15 mouse cellular contexts compared by ENCODE assay signal in genomic region chr12:73514722-73515121, GRCm38 (mm10). TPM values are rescaled to one million over a fixed set of nuclear protein-coding genes. Genes with fewer than 3 reads are reported as not detected.
"Had no signal": no experiment of that assay in that cellular context is flagged by ENCODE, and none has a peak within 500 bp of the region (broad histone marks: within the 10 kb centered on the region; RNA-seq: fewer than 3 reads in every experiment).

No protein-coding gene starts in this region.

- H3K9ac ChIP-seq: liver, embryonic 13.5 days; midbrain, embryonic 12.5 days; midbrain, embryonic 15.5 days; neural tube, embryonic 13.5 days had no signal

- H3K36me3 ChIP-seq: liver, embryonic 13.5 days; midbrain, embryonic 12.5 days; midbrain, embryonic 15.5 days; neural tube, embryonic 13.5 days had no signal

- H3K4me1 ChIP-seq: liver, embryonic 13.5 days; midbrain, embryonic 12.5 days; midbrain, embryonic 15.5 days; neural tube, embryonic 13.5 days had no signal

- H3K9me3 ChIP-seq: liver, embryonic 13.5 days; midbrain, embryonic 12.5 days; midbrain, embryonic 15.5 days; neural tube, embryonic 13.5 days had no signal

- DNase-seq: kidney, adult 18-20 months; kidney, adult 9 months; kidney, postnatal 14 days; kidney, postnatal 4 days; liver, embryonic 13.5 days; lung, adult 2 months; thymus, adult 2 months; thymus, postnatal 14 days had no signal

- H3K4me2 ChIP-seq: liver, embryonic 13.5 days; midbrain, embryonic 12.5 days; midbrain, embryonic 15.5 days; neural tube, embryonic 13.5 days had no signal

- H3K27ac ChIP-seq: liver, embryonic 13.5 days; macrophage; midbrain, embryonic 12.5 days; midbrain, embryonic 15.5 days; neural tube, embryonic 13.5 days; stomach, postnatal 0 days had no signal

- H3K4me3 ChIP-seq: liver, embryonic 13.5 days; midbrain, embryonic 12.5 days; midbrain, embryonic 15.5 days; neural tube, embryonic 13.5 days had no signal

- H3K27me3 ChIP-seq: liver, embryonic 13.5 days; midbrain, embryonic 15.5 days had no signal

- ATAC-seq: midbrain, embryonic 15.5 days had no signal

RNA-seq across cellular contexts. Expression of gene Tmem30b, which starts 31.5 kb away (rescaled TPM):
- total RNA-seq: megakaryocyte, adult 5-6 weeks; neutrophil, adult 5-6 weeks had no signal
- polyA plus RNA-seq: macrophage had no signal
